Mouse (Mus musculus) ES-E14 (cell line): ENCODE data around the gene Cyp4x1.

Experiments
- HCFC1 ChIP-seq: IDR thresholded peaks from 2 replicates; pipeline ENCODE4 v1.6.1; 2012; ENCODE audit warnings: low read length, inconsistent platforms, borderline replicate concordance; ENCODE audit not compliant: insufficient read depth
- MAFK ChIP-seq: IDR thresholded peaks from 2 replicates; pipeline ENCODE4 v1.6.1; 2014; ENCODE audit warnings: mild to moderate bottlenecking, low read depth, low read length, inconsistent platforms; ENCODE audit not compliant: insufficient read depth

DNA sequence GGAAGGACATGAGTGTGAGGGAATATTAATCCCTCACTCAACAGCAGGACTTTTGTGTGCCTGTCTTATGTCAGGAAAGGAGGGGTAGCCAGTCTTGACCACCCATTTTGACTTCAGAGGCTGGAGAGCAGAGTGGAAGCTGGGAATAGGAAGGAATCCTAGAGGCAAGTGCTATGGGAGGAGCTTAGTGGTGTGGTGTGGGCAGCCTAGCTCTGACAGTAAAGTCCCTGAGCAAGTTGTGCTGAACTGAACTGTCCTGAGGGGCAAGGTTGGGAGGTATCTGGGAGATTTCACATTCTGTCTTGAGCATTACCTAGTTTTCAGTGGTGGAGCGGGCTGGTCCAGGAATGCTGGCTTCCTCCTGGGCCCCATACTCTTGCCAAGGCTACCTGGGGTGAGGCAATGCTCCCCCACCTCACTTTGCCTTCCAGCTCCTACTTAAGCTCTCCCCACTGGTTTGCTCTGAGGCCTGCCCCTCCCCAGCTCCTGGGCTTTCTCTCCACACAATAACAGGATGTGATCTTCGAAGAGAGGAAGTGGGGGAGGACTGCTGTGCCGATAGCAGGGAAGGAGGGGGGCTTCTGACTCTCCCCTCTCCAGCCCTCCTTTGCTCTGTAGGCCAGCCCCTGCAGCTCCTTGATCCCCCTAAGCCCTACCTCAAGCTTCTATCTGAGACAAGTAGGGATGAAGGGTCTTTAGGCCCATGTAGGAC, 58.7 kb downstream of the Cyp4x1 start:
- no peak for TF ChIP-seq MAFK
- TF ChIP-seq HCFC1 = no peak
